Mouse (Mus musculus) heart, embryonic 11.5 days (tissue): ENCODE measurements around the gene Aar2. TPM values are rescaled to one million over a fixed set of nuclear protein-coding genes. Genes with fewer than 3 reads are reported as not detected.
A peak's percentile ranks its signal among the peaks of the same experiment; 100 is the strongest.
"Not testable (repeated sequence)": the region's sequence is repeated elsewhere in the genome, so short reads cannot be mapped to it uniquely, and the experiment has no call there.

Experiments
- ATAC-seq: fragments of 200-750 bp; cut with Nextera tagmentation; replicated peaks from 2 replicates; pipeline ENCODE4 v1.8.0; 2017; ENCODE audit warnings: moderate library complexity; ENCODE audit not compliant: insufficient number of reproducible peaks, low FRiP score, low TSS enrichment
- H3K27ac ChIP-seq: fragments of 300-500 bp; sonication (generic); 2 replicates; pipeline ENCODE4 v1.5.1; 2014; ENCODE audit warnings: mild to moderate bottlenecking, low read depth, low read length
- H3K27me3 ChIP-seq: fragments of 300-500 bp; sonication (generic); 2 replicates; pipeline ENCODE4 v1.6.1; 2014; ENCODE audit warnings: mild to moderate bottlenecking, low read length, mixed read lengths; ENCODE audit not compliant: control insufficient read depth, insufficient read depth
- H3K36me3 ChIP-seq: fragments of 300-500 bp; sonication (generic); 2 replicates; pipeline ENCODE4 v1.6.1; 2014; ENCODE audit warnings: mild to moderate bottlenecking, low read length, moderate library complexity, mixed read lengths; ENCODE audit not compliant: control insufficient read depth, insufficient read depth
- H3K4me1 ChIP-seq: fragments of 300-500 bp; sonication (generic); 2 replicates; pipeline ENCODE4 v1.6.1; 2014; ENCODE audit warnings: low read length; ENCODE audit not compliant: control insufficient read depth, insufficient read depth
- H3K4me2 ChIP-seq: fragments of 300-500 bp; sonication (generic); 2 replicates; pipeline ENCODE4 v1.6.1; 2014; ENCODE audit warnings: mild to moderate bottlenecking, moderate library complexity
- H3K4me3 ChIP-seq: fragments of 300-500 bp; sonication (generic); 2 replicates; pipeline ENCODE4 v1.5.1; 2014; ENCODE audit warnings: low read depth, low read length
- H3K9ac ChIP-seq: fragments of 300-500 bp; sonication (generic); 2 replicates; pipeline ENCODE4 v1.6.1; 2014; ENCODE audit warnings: mild to moderate bottlenecking, low read depth, low read length, moderate library complexity
- H3K9me3 ChIP-seq: fragments of 300-500 bp; sonication (generic); replicated peaks from 2 replicates; pipeline ENCODE4 v1.6.1; 2016; ENCODE audit warnings: low read length; ENCODE audit not compliant: control insufficient read depth
- WGBS: fragments of 180-500 bp; shearing (Covaris S2); extraction: QIAGEN DNeasy Blood & Tissue Kit; methylation state at CpG from one replicate; pipeline ENCODE4 v1.1.7; 2014; ENCODE audit not compliant: insufficient replicate concordance; 5-methylcytosine and 5-hydroxymethylcytosine counted together
- polyA plus RNA-seq: library from polyadenylated mRNA; unstranded; fragments of >200 nt; fragmentation: Nextera tagmentation; extraction: Ambion mirVana; gene quantifications from 2 replicates; pipeline ENCODE4 v1.2.1, GENCODE M21; 2014

The Aar2 gene
- polyA plus RNA-seq, 1 experiment from 2014 or later, result 26.5 TPM

DNA sequence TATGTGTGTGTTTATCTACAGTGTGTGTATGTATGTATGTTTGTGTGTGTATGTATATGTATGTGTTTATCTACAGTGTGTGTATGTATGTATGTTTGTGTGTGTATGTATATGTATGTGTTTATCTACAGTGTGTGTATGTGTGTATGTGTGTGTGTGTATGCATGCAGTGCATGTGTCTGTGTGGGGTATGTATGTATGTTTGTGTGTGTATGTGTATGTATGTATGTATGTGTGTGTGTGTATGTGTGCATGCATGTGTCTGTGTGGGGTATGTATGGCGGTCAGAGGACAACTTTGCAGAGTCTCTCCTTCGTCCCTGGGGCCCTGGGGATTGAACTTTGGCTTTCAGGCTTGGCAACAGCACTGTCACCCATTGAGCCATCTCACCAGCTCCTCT is 30.7 kb upstream of the Aar2 start:
- H3K4me2 ChIP-seq, H3K27me3 ChIP-seq, H3K36me3 ChIP-seq, H3K9me3 ChIP-seq, H3K9ac ChIP-seq, H3K4me1 ChIP-seq, H3K4me3 ChIP-seq, H3K27ac ChIP-seq: not testable (repeated sequence)
- ATAC-seq, result 0 out of 2 replicates have a peak, but pooled peaks have one; percentile 70
- 61% methylated on average over 2 of the region's 2 CpGs for WGBS

- no peaks in the 10 kb centered on the region for H3K9me3 ChIP-seq
- H3K9ac ChIP-seq, result no peak overlapping the region
- 64% methylated on average over 6 of the region's 6 CpGs for WGBS
- no peak overlapping the region for H3K27ac ChIP-seq
- H3K36me3 ChIP-seq, result no peaks in the 10 kb centered on the region; the same call in none of the 2 replicates
- H3K4me1 ChIP-seq, result no peaks in the 10 kb centered on the region
- H3K27me3 ChIP-seq, result no peaks in the 10 kb centered on the region
- no peak for ATAC-seq
- H3K4me3 ChIP-seq, result no peak overlapping the region
- H3K4me2 ChIP-seq, result no peak overlapping the region
Observed at GRCm38 (mm10) chr2:156518306-156518705, 29.1 kb upstream of the Aar2 start.

DNA sequence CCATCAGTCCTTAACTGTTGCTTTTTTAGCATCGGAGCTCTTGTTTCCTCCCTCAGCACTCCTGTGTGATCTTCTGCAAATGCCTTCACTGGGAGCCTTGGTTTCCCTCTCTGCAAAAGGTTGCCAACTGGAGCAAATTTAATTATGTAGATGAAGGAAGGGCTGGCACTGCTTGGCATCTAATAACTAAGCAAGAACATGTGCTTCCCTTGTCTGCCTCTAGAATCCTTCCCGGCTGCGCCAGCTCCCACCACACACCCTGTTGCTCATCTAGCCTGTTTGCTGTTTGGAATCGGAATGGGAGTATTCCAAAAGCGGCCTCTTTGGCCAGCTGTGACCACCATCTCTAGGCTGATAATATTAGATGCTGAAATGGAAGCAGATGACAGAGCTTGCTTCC is 27.8 kb upstream of the Aar2 start:
- no peak overlapping the region for H3K4me3 ChIP-seq
- no peaks in the 10 kb centered on the region; the same call in none of the 2 replicates for H3K36me3 ChIP-seq
- no peak overlapping the region for H3K4me2 ChIP-seq
- H3K27ac ChIP-seq, result no peak overlapping the region
- 83% methylated on average over 5 of the region's 5 CpGs for WGBS
- H3K4me1 ChIP-seq, result no peaks in the 10 kb centered on the region
- H3K9me3 ChIP-seq, result no peaks in the 10 kb centered on the region
- no peak for ATAC-seq
- no peak overlapping the region for H3K9ac ChIP-seq
- H3K27me3 ChIP-seq, result no peaks in the 10 kb centered on the region

DNA sequence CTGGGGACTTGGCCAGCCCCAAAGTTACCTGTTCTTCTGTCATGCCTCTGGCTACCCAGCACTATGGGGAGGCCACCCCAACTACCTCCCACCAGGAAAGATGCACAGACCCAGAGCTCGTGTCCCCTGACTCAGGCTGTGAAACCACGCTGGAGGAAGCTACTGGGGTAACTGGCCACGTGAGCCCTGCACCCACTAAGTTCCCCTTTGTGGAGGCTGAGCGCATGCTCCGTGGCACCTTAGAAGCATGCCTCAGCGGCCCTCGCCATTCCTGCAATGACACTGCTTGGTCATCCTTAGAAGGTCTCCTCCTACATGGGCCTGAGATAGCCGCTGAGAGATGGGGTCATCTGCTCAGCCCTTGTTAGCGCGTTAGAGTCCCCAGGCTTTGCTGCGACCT is 24.4 kb upstream of the Aar2 start:
- ATAC-seq, result no peak
- Histone ChIP-seq H3K4me2 (no peak overlapping the region), H3K9ac (no peak overlapping the region), H3K27me3 (no peaks in the 10 kb centered on the region), H3K4me3 (no peak overlapping the region), H3K9me3 (no peaks in the 10 kb centered on the region), H3K27ac (no peak overlapping the region), H3K4me1 (no peaks in the 10 kb centered on the region), H3K36me3 (no peaks in the 10 kb centered on the region; the same call in 1 of the 2 replicates)
- WGBS, result 83% methylated on average over 11 of the region's 11 CpGs

GRCm38 (mm10) chr2:156524078-156524477 is 23.3 kb upstream of the Aar2 start:
- Histone ChIP-seq H3K9ac (no peak overlapping the region), H3K27ac (no peak overlapping the region), H3K9me3 (no peaks in the 10 kb centered on the region), H3K4me1 (no peaks in the 10 kb centered on the region), H3K4me2 (no peak overlapping the region), H3K27me3 (no peaks in the 10 kb centered on the region), H3K36me3 (no peaks in the 10 kb centered on the region; the same call in 1 of the 2 replicates), H3K4me3 (no peak overlapping the region)
- WGBS, result 46% methylated on average over 3 of the region's 3 CpGs
- no peak for ATAC-seq

- WGBS, result 55% methylated on average over 2 of the region's 2 CpGs
- no peak overlapping the region for H3K9ac ChIP-seq
- H3K36me3 ChIP-seq, result no peaks in the 10 kb centered on the region
- no peak overlapping the region for H3K4me3 ChIP-seq
- H3K4me1 ChIP-seq, result no peaks in the 10 kb centered on the region
- no peak for ATAC-seq
- H3K9me3 ChIP-seq, result no peaks in the 10 kb centered on the region
- H3K4me2 ChIP-seq, result no peak overlapping the region
- no peak overlapping the region for H3K27ac ChIP-seq
- H3K27me3 ChIP-seq, result peaks cover 2% of the 10 kb centered on the region; the same call in 1 of the 2 replicates
Observed at GRCm38 (mm10) chr2:156529726-156530125, 17.7 kb upstream of the Aar2 start.

DNA sequence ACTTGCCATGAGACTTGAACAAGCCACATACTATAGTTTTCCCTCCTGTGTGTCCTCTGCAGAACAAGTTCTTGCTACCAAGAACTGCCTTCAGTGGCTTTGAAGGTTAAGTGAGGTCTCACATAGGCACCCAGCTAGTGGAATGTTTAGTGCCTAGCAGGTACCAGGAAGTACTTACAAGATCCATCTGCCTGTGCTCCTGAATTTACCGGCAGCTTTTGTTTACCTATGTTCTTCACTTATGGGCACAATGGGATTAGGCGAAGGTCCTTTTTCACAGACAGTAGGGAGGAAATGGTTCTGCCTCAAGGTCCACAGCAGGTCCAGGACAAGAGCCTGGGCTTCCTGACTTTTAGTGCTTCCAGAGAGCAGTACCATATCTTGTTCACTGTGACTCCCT is 14.2 kb upstream of the Aar2 start:
- Histone ChIP-seq H3K4me1 (no peaks in the 10 kb centered on the region), H3K9ac (no peak overlapping the region), H3K27ac (no peak overlapping the region), H3K27me3 (peaks cover 2% of the 10 kb centered on the region; the same call in 1 of the 2 replicates), H3K4me2 (no peak overlapping the region), H3K36me3 (no peaks in the 10 kb centered on the region), H3K4me3 (no peak overlapping the region), H3K9me3 (no peaks in the 10 kb centered on the region)
- ATAC-seq, result no peak
- 66% methylated on average over 2 of the region's 2 CpGs for WGBS

- Histone ChIP-seq H3K4me1 (no peaks in the 10 kb centered on the region), H3K27me3 (no peaks in the 10 kb centered on the region; the same call in 1 of the 2 replicates), H3K9ac (no peak overlapping the region), H3K4me2 (no peak overlapping the region), H3K4me3 (no peak overlapping the region), H3K27ac (no peak overlapping the region), H3K9me3 (no peaks in the 10 kb centered on the region), H3K36me3 (0 out of 2 replicates have a peak, but pooled peaks cover 2% of the 10 kb centered on the region)
- 73% methylated on average over 7 of the region's 7 CpGs for WGBS
- no peak for ATAC-seq
Observed at GRCm38 (mm10) chr2:156538817-156539555, 8.4 kb upstream of the Aar2 start.

- 79% methylated on average over 7 of the region's 7 CpGs for WGBS
- no peak overlapping the region for H3K4me2 ChIP-seq
- no peak overlapping the region for H3K27ac ChIP-seq
- no peaks in the 10 kb centered on the region; the same call in 1 of the 2 replicates for H3K27me3 ChIP-seq
- no peaks in the 10 kb centered on the region for H3K9me3 ChIP-seq
- 0 out of 2 replicates have a peak, but pooled peaks cover 2% of the 10 kb centered on the region for H3K36me3 ChIP-seq
- no peak overlapping the region for H3K9ac ChIP-seq
- H3K4me3 ChIP-seq, result no peak overlapping the region
- ATAC-seq, result no peak
- H3K4me1 ChIP-seq, result no peaks in the 10 kb centered on the region
Observed at GRCm38 (mm10) chr2:156540991-156541390, 6.4 kb upstream of the Aar2 start.
